Mouse (Mus musculus): ENCODE results near the gene Usp39. TPM values are rescaled to one million over a fixed set of nuclear protein-coding genes. Genes with fewer than 3 reads are reported as not detected.
A peak's percentile ranks its signal among the peaks of the same experiment; 100 is the strongest.

The Usp39 gene
- total RNA-seq, 1 experiment from 2014 or later = 34.1 TPM

GRCm38 (mm10) chr6:72322936-72323335, 22.0 kb downstream of the Usp39 start:
- no peak for ATAC-seq (ENCODE audit: extremely low read depth, insufficient number of reproducible peaks, low FRiP score, poor library complexity, severe bottlenecking)

DNA sequence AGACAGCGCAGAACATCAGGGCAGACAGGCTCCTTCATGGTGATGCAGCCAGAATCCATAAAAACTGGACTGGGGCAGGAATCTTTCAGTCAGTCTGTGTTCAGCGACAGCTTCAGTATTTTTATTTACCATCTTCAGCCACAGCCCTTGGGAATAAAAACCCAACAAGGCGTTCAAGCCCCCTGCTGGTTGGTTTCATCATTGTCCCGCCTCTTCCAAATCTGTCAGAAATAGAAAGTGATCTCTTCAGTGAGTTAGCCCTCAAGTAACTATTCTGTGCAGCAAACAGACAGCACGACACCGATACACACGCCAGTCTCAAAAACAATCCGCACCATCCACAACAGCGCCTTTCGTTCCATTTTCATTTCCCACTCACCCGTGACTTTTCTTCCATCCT, 26.0 kb downstream of the Usp39 start:
- ATAC-seq (ENCODE audit: extremely low read depth, insufficient number of reproducible peaks, low FRiP score, poor library complexity, severe bottlenecking) = no peak

DNA sequence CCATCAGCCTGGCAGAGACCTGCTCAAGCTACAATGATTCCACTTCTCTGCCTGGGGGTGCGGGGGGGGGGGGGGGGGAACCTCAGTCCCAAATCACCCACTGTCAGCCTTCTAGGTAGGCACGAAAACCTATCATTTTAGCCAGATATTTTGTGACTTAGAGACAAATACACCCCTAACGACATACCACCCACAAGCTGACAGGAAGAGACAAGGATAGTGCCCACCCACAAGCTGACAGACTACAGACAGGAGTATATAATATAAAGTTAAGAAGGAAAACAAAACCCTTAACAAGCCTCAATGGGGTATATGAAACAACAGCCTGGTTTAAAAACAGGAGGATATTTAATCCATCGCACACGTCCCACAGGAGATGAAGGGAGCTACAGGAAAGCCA, 26.5 kb downstream of the Usp39 start:
- ATAC-seq (ENCODE audit: extremely low read depth, insufficient number of reproducible peaks, low FRiP score, poor library complexity, severe bottlenecking) = no peak

DNA sequence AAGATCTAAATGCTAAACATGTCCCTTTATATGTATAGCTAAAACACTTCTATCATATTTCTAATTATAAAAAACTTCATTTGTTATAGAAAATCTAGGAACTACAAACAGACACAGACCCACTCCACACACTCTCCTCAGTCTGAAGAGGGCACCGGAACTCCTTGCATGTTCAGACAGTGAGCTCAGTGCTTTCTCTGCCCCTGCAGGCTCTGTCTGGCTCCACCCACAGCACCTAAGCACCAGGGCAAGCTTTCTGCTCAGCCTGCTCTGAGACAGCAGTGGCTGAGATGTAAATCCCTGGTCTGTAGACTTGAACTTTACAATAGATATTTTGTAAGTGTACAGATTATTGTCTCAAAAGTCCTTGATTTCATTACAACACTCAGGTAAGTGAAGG, 28.9 kb downstream of the Usp39 start:
- no peak for ATAC-seq (ENCODE audit: extremely low read depth, insufficient number of reproducible peaks, low FRiP score, poor library complexity, severe bottlenecking)

DNA sequence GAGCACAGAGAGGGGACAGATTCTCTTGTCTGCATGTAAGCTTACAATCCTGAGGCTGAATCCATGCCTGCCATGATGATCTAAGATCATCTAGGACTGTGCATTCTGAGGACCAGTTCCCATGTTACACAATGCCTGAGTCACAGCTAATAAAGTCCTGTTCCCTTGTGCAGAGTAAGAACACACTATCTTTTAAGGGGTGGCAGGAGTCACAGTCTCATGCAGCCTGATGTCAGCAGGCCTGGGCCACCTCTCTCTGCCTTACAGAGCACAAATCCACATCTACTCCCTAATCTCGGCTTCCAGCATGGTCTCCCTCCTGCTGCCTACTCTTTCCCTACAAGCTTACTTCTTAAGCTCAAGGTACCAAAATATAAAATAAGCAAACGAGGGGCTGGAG, 29.6 kb downstream of the Usp39 start:
- no peak for ATAC-seq (ENCODE audit: extremely low read depth, insufficient number of reproducible peaks, low FRiP score, poor library complexity, severe bottlenecking)

GRCm38 (mm10) chr6:72313124-72313867, 31.7 kb downstream of the Usp39 start:
- no peak for ATAC-seq (ENCODE audit: extremely low read depth, insufficient number of reproducible peaks, low FRiP score, poor library complexity, severe bottlenecking)

DNA sequence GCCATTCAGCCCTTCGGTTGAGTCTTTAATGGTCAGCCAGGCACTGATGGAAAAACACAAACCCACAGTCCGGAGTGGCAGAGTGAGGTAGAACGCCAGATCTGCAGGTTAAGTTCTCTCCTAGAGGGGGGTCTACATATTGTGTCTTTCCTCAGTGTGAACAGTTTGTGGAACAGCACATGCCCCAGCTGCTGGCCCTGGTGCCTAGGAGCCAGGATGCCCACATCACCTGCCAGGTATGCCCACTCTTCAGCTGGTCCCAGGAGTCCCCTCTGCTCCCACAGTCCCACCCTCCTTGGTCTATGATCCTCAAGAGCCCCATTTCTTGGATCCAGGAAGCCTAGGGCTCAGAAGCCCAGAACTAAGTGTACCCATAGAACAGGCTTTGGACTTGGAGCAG, 32.8 kb downstream of the Usp39 start:
- ATAC-seq (ENCODE audit: extremely low read depth, insufficient number of reproducible peaks, low FRiP score, poor library complexity, severe bottlenecking) = no peak

GRCm38 (mm10) chr6:72303510-72303909, 41.5 kb downstream of the Usp39 start:
- ATAC-seq (ENCODE audit: extremely low read depth, insufficient number of reproducible peaks, low FRiP score, poor library complexity, severe bottlenecking) = no peak

GRCm38 (mm10) chr6:72302349-72302925, 42.5 kb downstream of the Usp39 start:
- ATAC-seq (ENCODE audit: extremely low read depth, insufficient number of reproducible peaks, low FRiP score, poor library complexity, severe bottlenecking) = no peak

DNA sequence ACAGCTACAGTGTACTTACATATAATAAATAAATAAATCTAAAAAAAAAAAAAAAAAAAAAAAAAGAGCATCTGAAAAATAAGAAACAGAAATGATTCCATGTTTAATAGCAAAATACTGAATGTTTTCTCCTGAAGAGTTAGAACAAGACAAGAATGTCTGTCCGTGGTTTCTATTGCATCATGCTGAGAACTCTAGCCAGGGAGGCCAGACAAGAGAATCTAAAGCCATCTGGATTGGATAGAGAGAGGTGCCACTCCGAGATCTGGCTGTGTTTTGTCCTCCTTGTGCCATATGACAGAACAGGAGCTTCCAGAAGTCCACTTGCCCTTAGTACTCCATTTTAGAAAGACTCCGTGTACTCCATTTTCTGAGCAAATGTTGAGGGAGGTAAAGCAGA, 47.2 kb downstream of the Usp39 start:
- no peak for ATAC-seq (ENCODE audit: extremely low read depth, insufficient number of reproducible peaks, low FRiP score, poor library complexity, severe bottlenecking)

DNA sequence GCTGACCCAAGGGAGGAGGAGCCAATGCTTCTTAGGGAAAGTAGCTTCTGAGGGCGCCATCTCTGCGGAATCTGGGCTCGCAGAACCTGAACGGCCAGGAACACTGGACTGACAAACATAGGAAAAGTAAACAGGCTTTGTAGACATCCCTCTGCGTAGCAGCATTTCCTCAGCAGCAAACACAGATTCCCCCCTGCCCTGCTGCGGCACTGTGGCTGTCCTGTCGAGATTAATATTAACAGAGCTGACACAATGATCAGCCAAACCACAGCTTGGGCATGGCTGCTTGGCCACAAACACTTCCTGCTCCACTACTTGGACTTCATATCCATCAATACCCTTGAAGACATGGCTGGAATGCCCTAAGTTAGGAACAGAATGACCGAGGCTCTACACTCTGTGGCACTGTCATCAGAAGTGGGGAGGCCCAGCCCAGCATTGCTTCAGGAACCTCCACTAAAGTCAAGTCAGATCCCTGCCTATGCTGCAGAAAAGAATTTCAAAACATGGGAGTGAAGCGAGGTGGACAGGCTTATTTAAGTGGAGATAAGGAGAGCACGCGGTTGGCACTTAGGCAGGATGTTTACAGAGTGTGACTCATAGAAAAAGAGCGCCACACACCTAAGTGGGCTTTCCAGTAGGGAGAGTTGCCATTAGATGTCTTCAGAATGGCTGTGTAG, 51.9 kb downstream of the Usp39 start:
- ATAC-seq (ENCODE audit: extremely low read depth, insufficient number of reproducible peaks, low FRiP score, poor library complexity, severe bottlenecking) = no peak

DNA sequence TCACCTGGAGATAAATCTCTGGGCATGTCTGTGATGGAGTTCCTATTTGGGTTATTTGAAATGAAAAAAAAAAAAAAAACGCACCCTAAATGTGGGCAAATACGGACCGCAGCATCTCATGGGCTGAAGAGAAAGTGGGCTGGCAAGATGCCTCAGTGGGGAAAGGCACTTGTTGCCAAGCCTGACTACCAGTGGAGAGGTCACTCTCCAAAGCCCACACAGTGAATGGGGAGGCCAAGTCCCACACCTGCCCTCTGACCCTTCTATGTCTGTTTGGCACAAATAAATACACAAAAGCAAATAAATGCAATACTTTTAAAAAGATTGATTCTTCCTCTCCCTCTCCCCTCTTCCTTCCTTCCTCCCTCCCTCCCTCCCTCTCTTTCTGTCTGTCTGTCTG, 55.5 kb downstream of the Usp39 start:
- no peak for ATAC-seq (ENCODE audit: extremely low read depth, insufficient number of reproducible peaks, low FRiP score, poor library complexity, severe bottlenecking)

GRCm38 (mm10) chr6:72283914-72284313, 61.1 kb downstream of the Usp39 start:
- peak; percentile 53; the same call in 1 of the 2 replicates for ATAC-seq (ENCODE audit: extremely low read depth, insufficient number of reproducible peaks, low FRiP score, poor library complexity, severe bottlenecking)

DNA sequence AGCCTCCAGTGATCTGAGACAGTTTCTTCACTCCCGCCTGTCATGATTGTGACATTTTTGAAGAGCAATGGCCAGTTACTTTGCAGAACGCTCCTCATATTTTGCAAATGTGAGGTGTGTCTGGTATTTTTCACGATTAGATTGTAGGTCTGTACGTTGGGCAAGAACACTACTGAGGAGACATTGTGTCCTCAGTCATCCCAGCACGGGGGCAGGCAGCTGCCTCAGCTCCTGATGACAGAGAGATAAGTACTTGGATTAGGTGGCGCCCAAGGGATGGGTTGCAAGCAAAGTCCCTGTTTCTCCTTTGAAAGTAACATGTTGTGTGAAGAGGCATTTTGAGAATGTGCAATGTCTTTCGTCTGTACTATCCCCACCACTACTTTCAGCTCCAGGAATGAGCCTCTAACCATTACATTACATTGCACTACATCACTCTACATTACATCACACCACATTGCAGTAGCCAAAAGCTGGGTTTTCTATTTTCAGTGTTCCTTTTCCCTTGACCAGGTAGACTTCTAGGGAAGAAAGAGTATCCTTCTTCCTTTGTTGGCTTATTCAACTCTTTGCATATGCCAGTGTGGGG, 64.5 kb downstream of the Usp39 start:
- ATAC-seq (ENCODE audit: extremely low read depth, insufficient number of reproducible peaks, low FRiP score, poor library complexity, severe bottlenecking) = no peak

DNA sequence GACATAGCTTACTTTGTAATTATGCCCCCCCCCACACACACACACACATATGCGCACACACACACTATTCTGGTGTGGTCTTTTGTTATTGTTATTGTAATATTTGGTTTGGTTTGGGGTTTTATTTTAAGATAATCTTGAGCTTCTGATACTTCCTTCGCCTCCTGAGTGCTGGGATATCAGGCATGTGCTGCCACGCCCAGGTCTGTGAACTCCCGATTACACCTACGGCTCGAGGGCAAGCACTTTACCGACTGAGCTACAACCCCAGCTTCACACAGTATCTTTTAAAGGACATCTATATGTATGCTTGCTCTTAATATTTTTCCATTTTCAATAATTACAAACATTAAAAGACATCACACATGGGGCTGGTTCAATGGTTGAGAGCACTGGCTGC, 65.5 kb downstream of the Usp39 start:
- ATAC-seq (ENCODE audit: extremely low read depth, insufficient number of reproducible peaks, low FRiP score, poor library complexity, severe bottlenecking) = no peak

GRCm38 (mm10) chr6:72278835-72279234, 66.1 kb downstream of the Usp39 start:
- no peak for ATAC-seq (ENCODE audit: extremely low read depth, insufficient number of reproducible peaks, low FRiP score, poor library complexity, severe bottlenecking)

DNA sequence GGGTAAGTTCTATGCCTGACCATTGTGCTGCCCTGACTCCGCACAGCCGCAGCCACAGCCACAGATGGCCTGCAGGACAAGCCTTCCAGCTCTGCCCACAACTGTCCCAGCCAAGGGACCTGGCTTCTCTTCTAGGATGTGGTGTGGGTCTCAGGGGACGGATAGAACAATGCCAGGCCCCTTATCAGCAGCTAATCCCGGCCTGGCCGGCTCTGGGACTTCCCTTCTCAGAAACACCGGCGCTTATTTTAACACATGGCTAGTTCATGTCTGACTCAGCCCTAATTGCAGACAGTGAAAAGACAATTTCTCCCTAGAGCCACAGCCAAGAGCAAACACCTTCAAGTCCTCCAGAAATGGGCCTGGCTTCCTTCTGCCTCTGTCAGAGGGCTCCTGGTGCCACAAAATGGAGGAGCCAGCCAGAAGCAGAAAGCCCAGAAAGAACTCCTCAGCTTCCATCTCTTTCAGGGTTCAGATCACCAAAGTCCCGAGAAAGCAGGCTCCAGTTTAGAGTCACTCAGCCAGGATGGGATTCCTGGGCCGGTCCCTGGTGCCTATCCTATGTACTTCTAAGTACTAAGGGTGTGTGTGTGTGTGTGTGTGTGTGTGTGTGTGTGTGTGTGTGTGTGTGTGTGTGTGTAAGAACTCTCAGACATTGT, 67.3 kb downstream of the Usp39 start:
- no peak for ATAC-seq (ENCODE audit: extremely low read depth, insufficient number of reproducible peaks, low FRiP score, poor library complexity, severe bottlenecking)

DNA sequence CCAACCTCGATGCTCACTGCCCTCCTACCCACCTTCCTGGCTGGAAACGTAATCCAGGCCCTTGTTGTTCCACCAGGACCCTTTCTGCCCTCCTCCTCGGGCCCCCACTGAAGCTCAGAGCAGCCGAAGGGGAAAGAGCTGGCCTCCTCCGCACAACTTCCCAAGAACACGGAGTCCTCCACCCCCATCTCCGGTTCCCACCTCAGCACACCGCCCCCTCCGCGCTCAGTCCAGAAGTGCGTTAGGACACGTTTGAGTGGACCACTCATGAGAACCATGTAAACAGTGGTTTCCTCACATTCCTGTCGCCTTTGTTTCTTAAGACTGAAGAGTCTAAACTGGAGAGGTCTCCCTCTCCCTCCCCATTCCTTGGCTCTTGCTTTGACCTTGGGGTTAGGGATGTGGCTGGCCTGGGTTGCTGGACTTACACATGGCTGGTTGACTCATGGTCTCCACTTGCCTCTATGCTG, 68.0 kb downstream of the Usp39 start:
- ATAC-seq (ENCODE audit: extremely low read depth, insufficient number of reproducible peaks, low FRiP score, poor library complexity, severe bottlenecking) = no peak

DNA sequence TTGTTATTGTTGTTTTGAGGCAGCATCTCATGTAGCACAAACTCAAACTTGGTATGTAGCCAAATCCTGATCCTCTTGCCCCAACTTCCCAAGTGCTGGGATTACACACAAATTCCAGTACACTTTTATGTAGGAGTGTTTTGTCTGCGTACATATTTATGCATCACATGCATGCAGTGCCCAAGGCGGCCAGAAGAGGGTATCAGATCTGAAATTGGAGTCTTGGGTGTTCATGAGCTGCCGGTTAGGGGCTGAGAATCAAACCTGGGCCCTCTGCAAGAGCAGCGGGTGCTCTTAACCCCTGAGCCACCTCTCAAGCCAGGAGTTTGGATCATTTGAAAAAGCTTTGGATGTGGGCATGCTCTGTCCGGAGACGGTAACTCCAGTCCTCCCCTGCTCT, 68.8 kb downstream of the Usp39 start:
- ATAC-seq (ENCODE audit: extremely low read depth, insufficient number of reproducible peaks, low FRiP score, poor library complexity, severe bottlenecking) = no peak

Data from neutrophil, adult 5-6 weeks (primary cell).